Mouse (Mus musculus): ENCODE data around the gene Gpr108. TPM values are rescaled to one million over a fixed set of nuclear protein-coding genes. Genes with fewer than 3 reads are reported as not detected.

Gpr108 gene
- polyA plus RNA-seq, 1 experiment from 2014 or later: 22.8 TPM

GRCm38 (mm10) chr17:57214676-57215387, 33.4 kb downstream of the Gpr108 start:
- peaks cover 6% of the 10 kb centered on the region for H3K4me1 ChIP-seq
- no peaks in the 10 kb centered on the region for H3K36me3 ChIP-seq (replicated peaks)
- H3K27me3 ChIP-seq (ENCODE audit: poor library complexity, severe bottlenecking): 0 out of 2 replicates have a peak, but pooled peaks cover 3% of the 10 kb centered on the region
- H3K27ac ChIP-seq: no peak overlapping the region
- no peaks in the 10 kb centered on the region for H3K9me3 ChIP-seq
- no peak overlapping the region for H3K4me3 ChIP-seq
- no peak for DNase-seq (ENCODE audit: extremely low spot score, low spot score)
- 53% methylated on average over 13 of the region's 13 CpGs for WGBS

- Histone ChIP-seq H3K4me1 (no peaks in the 10 kb centered on the region), H3K27me3 (ENCODE audit: poor library complexity, severe bottlenecking) (0 out of 2 replicates have a peak, but pooled peaks cover 3% of the 10 kb centered on the region), H3K4me3 (no peak overlapping the region), H3K36me3 (replicated peaks) (no peaks in the 10 kb centered on the region), H3K27ac (no peak overlapping the region), H3K9me3 (no peaks in the 10 kb centered on the region)
- DNase-seq (ENCODE audit: extremely low spot score, low spot score): no peak
- WGBS: 76% methylated on average over 9 of the region's 9 CpGs
Measured at GRCm38 (mm10) chr17:57211501-57211900, 36.7 kb downstream of the Gpr108 start.

GRCm38 (mm10) chr17:57209330-57209729, 38.9 kb downstream of the Gpr108 start:
- Histone ChIP-seq H3K27me3 (ENCODE audit: poor library complexity, severe bottlenecking) (no peaks in the 10 kb centered on the region), H3K9me3 (no peaks in the 10 kb centered on the region), H3K36me3 (replicated peaks) (no peaks in the 10 kb centered on the region), H3K4me3 (no peak overlapping the region), H3K27ac (no peak overlapping the region), H3K4me1 (no peaks in the 10 kb centered on the region)
- 87% methylated on average over 4 of the region's 4 CpGs for WGBS
- DNase-seq (ENCODE audit: extremely low spot score, low spot score): no peak

DNA sequence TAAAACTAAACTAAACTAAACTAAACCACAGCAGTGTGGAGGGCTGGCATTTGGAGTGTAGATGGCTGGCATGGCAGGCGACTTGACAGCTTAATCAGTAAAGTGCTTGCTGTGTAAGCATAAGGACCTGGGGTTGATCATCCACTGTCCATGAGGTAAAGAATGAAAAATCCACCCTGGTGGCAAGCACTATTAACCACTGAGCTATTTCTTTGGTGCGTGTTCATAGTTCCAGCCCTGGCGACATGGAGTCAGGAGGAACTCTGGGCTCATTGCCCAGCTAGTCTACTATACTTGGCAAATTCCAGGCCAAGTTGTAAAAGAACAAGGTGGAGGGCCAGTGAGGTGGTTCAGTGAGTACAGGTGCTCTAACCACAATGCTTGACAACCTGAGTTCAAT, 40.3 kb downstream of the Gpr108 start:
- H3K4me1 ChIP-seq: no peaks in the 10 kb centered on the region
- H3K36me3 ChIP-seq (replicated peaks): no peaks in the 10 kb centered on the region
- DNase-seq (ENCODE audit: extremely low spot score, low spot score): no peak
- H3K27me3 ChIP-seq (ENCODE audit: poor library complexity, severe bottlenecking): no peaks in the 10 kb centered on the region
- no peak overlapping the region for H3K27ac ChIP-seq
- no peak overlapping the region for H3K4me3 ChIP-seq
- 90% methylated on average over 3 of the region's 3 CpGs for WGBS
- no peaks in the 10 kb centered on the region for H3K9me3 ChIP-seq

- WGBS: 88% methylated on average over 10 of the region's 10 CpGs
- Histone ChIP-seq H3K27me3 (ENCODE audit: poor library complexity, severe bottlenecking) (no peaks in the 10 kb centered on the region), H3K4me3 (no peak overlapping the region), H3K9me3 (no peaks in the 10 kb centered on the region), H3K36me3 (replicated peaks) (no peaks in the 10 kb centered on the region), H3K27ac (no peak overlapping the region), H3K4me1 (no peaks in the 10 kb centered on the region)
- DNase-seq (ENCODE audit: extremely low spot score, low spot score): no peak
Measured at GRCm38 (mm10) chr17:57201841-57202724, 46.2 kb downstream of the Gpr108 start.

GRCm38 (mm10) chr17:57198252-57198651, 50.0 kb downstream of the Gpr108 start:
- Histone ChIP-seq H3K9me3 (no peaks in the 10 kb centered on the region), H3K4me3 (no peak overlapping the region), H3K27ac (no peak overlapping the region), H3K36me3 (replicated peaks) (no peaks in the 10 kb centered on the region), H3K4me1 (no peaks in the 10 kb centered on the region), H3K27me3 (ENCODE audit: poor library complexity, severe bottlenecking) (no peaks in the 10 kb centered on the region)
- WGBS: 82% methylated on average over 3 of the region's 3 CpGs
- DNase-seq (ENCODE audit: extremely low spot score, low spot score): no peak

GRCm38 (mm10) chr17:57195326-57196010, 52.8 kb downstream of the Gpr108 start:
- H3K9me3 ChIP-seq: no peaks in the 10 kb centered on the region
- no peak overlapping the region for H3K4me3 ChIP-seq
- no peak overlapping the region for H3K27ac ChIP-seq
- H3K27me3 ChIP-seq (ENCODE audit: poor library complexity, severe bottlenecking): no peaks in the 10 kb centered on the region
- no peaks in the 10 kb centered on the region for H3K4me1 ChIP-seq
- H3K36me3 ChIP-seq (replicated peaks): no peaks in the 10 kb centered on the region
- no peak for DNase-seq (ENCODE audit: extremely low spot score, low spot score)
- 88% methylated on average over 8 of the region's 8 CpGs for whole genome bisulfite sequencing

- WGBS: 77% methylated on average over 3 of the region's 3 CpGs
- Histone ChIP-seq H3K9me3 (no peaks in the 10 kb centered on the region), H3K27ac (no peak overlapping the region)
Measured at GRCm38 (mm10) chr17:57194771-57195170, 53.5 kb downstream of the Gpr108 start.

DNA sequence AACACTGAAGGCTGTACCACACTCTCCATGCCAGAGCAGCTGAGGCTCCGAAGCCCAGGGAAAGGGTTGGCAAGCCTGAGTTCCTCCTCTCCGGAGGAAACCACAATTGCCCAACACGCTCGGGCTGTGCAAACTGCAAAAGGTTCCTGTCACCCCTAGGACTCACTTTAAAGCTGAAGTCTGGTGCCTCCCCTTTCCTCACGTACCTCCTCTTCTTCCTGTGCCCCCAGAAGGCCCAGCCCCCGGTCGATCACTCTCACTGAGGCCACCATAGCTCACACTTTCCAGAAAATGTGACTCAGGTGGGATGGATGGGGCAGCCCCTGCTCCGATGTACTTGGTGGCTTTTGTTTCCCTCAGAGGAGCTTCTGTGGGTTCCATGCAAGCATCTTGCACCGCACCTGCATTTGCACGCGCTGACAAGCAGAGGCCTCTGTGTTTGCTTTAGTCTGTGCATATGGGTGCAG, 54.2 kb downstream of the Gpr108 start, which contains the start of gene Tnfsf14:
TSS of gene Tnfsf14 (minus strand) at position 137 of the 467 bp plus-strand sequence.
- Histone ChIP-seq H3K36me3 (replicated peaks) (no peaks in the 10 kb centered on the region), H3K27me3 (ENCODE audit: poor library complexity, severe bottlenecking) (no peaks in the 10 kb centered on the region), H3K27ac (no peak within 1 kb of the TSS), H3K4me1 (no peaks in the 10 kb centered on the region), H3K4me3 (no peak within 1 kb of the TSS), H3K9me3 (no peaks in the 10 kb centered on the region)
- no peak for DNase-seq (ENCODE audit: extremely low spot score, low spot score)
- 86% methylated on average over 11 of the region's 11 CpGs for WGBS

More at GRCm38 (mm10) chr17:57194771-57195170, 53.5 kb downstream of the Gpr108 start:
- Histone ChIP-seq H3K27me3 (ENCODE audit: poor library complexity, severe bottlenecking) (no peaks in the 10 kb centered on the region), H3K36me3 (replicated peaks) (no peaks in the 10 kb centered on the region), H3K4me3 (no peak overlapping the region), H3K4me1 (no peaks in the 10 kb centered on the region)
- DNase-seq (ENCODE audit: extremely low spot score, low spot score): no peak

DNA sequence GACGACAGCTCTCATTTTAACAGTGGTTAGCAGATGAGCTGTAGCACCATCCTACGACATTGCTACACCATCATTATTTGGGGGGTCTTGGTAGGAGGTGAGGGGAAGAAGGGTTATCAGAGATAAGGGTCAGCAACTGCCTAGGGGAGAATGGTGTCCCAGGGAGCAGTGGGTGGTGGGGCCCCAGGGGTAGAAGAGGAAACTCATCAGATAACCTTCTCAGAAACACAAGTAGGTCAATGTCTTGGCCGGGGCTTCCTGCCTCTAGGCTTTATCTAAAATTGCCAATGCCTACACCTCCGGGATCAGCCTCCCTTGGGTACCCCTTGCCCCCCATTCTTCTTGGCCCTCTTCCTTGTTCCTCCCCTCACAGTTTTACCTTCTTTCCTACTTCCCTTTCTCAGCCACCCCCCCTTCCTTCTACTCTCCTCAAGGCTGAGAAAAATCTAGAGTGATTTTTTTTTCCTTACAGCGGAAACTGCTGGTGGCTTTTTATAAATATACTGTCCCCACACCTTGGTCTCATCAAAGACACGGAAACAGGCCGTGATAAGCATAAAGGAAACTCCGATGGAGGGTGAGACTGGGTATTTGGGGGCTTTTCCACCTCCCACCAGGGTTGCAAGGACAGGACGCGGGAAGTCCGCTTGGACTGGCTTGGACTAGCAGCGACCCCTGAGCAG, 59.6 kb downstream of the Gpr108 start:
- 88% methylated on average over 12 of the region's 12 CpGs for WGBS
- no peak overlapping the region for H3K27ac ChIP-seq
- no peak overlapping the region for H3K4me3 ChIP-seq
- H3K36me3 ChIP-seq (replicated peaks): no peaks in the 10 kb centered on the region
- no peaks in the 10 kb centered on the region for H3K27me3 ChIP-seq (ENCODE audit: poor library complexity, severe bottlenecking)
- no peaks in the 10 kb centered on the region for H3K9me3 ChIP-seq
- no peak for DNase-seq (ENCODE audit: extremely low spot score, low spot score)
- H3K4me1 ChIP-seq: no peaks in the 10 kb centered on the region

GRCm38 (mm10) chr17:57185641-57186040, 62.6 kb downstream of the Gpr108 start:
- Histone ChIP-seq H3K4me3 (no peak overlapping the region), H3K4me1 (no peaks in the 10 kb centered on the region), H3K27me3 (ENCODE audit: poor library complexity, severe bottlenecking) (no peaks in the 10 kb centered on the region), H3K36me3 (replicated peaks) (no peaks in the 10 kb centered on the region), H3K9me3 (no peaks in the 10 kb centered on the region), H3K27ac (no peak overlapping the region)
- WGBS: 82% methylated on average over 2 of the region's 2 CpGs
- DNase-seq (ENCODE audit: extremely low spot score, low spot score): no peak
